Mouse (Mus musculus) forebrain, embryonic 14.5 days (tissue): ENCODE results near the gene Pigz. TPM values are rescaled to one million over a fixed set of nuclear protein-coding genes. Genes with fewer than 3 reads are reported as not detected.
A peak's percentile ranks its signal among the peaks of the same experiment; 100 is the strongest.

ENCODE experiments used
- ATAC-seq: fragments of 200-750 bp; cut with Nextera tagmentation; 2 replicates; pipeline ENCODE4 v1.8.0; 2017; ENCODE audit warnings: mild to moderate bottlenecking, moderate library complexity
- DNase-seq: peaks from one replicate; pipeline ENCODE4 v3.0.0-alpha.2; 2015; ENCODE audit warnings: low spot score
- H3K27ac ChIP-seq: fragments of 300-500 bp; sonication (generic); 2 replicates; pipeline ENCODE4 v1.5.1; 2014; ENCODE audit warnings: low read depth, mild to moderate bottlenecking, control low read depth, low read length, moderate library complexity
- H3K27me3 ChIP-seq: fragments of 300-500 bp; sonication (generic); replicated peaks from 2 replicates; pipeline ENCODE4 v1.6.1; 2014; ENCODE audit warnings: low read length, control low read depth, mixed read lengths; ENCODE audit not compliant: control insufficient read depth, insufficient read depth
- H3K36me3 ChIP-seq: fragments of 300-500 bp; sonication (generic); 2 replicates; pipeline ENCODE4 v1.6.1; 2014; ENCODE audit warnings: low read length, control low read depth; ENCODE audit not compliant: control insufficient read depth, insufficient read depth
- H3K4me1 ChIP-seq: fragments of 300-500 bp; sonication (generic); 2 replicates; pipeline ENCODE4 v1.6.1; 2014; ENCODE audit warnings: antibody characterized with exemption, low read length, control low read depth; ENCODE audit not compliant: control insufficient read depth, insufficient read depth
- H3K4me2 ChIP-seq: fragments of 300-500 bp; sonication (generic); 2 replicates; pipeline ENCODE4 v1.6.1; 2014; ENCODE audit warnings: mild to moderate bottlenecking, control low read depth, low read length
- H3K4me3 ChIP-seq: fragments of 300-500 bp; sonication (generic); 2 replicates; pipeline ENCODE4 v1.5.1; 2014; ENCODE audit warnings: low read depth, low read length, control low read depth
- H3K9ac ChIP-seq: fragments of 300-500 bp; sonication (generic); 2 replicates; pipeline ENCODE4 v1.6.1; 2014; ENCODE audit warnings: mild to moderate bottlenecking, low read length, control low read depth, moderate library complexity
- H3K9me3 ChIP-seq: fragments of 300-500 bp; sonication (generic); replicated peaks from 2 replicates; pipeline ENCODE4 v1.6.1; 2016; ENCODE audit warnings: low read length, control low read depth, mixed read lengths; ENCODE audit not compliant: control insufficient read depth
- WGBS: fragments of 180-500 bp; shearing (Covaris S2); extraction: QIAGEN DNeasy Blood & Tissue Kit; methylation state at CpG from one replicate; pipeline ENCODE4 v1.1.7; 2014; 5-methylcytosine and 5-hydroxymethylcytosine counted together
- polyA plus RNA-seq: library from polyadenylated mRNA; unstranded; fragments of >200 nt; fragmentation: Nextera tagmentation; extraction: Ambion mirVana; gene quantifications from 2 replicates; pipeline ENCODE4 v1.2.1, GENCODE M21; 2014

Gene Pigz
- polyA plus RNA-seq, 1 experiment from 2014 or later, result 2.2 TPM

- Histone ChIP-seq H3K4me2 (no peak overlapping the region), H3K27me3 (no peaks in the 10 kb centered on the region), H3K4me3 (no peak overlapping the region), H3K9ac (no peak overlapping the region), H3K4me1 (no peaks in the 10 kb centered on the region), H3K27ac (no peak overlapping the region), H3K9me3 (no peaks in the 10 kb centered on the region), H3K36me3 (no peaks in the 10 kb centered on the region)
- no peak for ATAC-seq
- no peak for DNase-seq
- WGBS, result 74% methylated on average over 4 of the region's 4 CpGs
Measured at GRCm38 (mm10) chr16:31905331-31905730, 28.3 kb upstream of the Pigz start.

GRCm38 (mm10) chr16:31905891-31906825 lies 27.5 kb upstream of the Pigz start:
- WGBS, result 29% methylated on average over 20 of the region's 20 CpGs
- Histone ChIP-seq H3K27ac (no peak overlapping the region), H3K27me3 (no peaks in the 10 kb centered on the region), H3K4me3 (no peak overlapping the region), H3K9me3 (no peaks in the 10 kb centered on the region), H3K9ac (no peak overlapping the region), H3K36me3 (no peaks in the 10 kb centered on the region), H3K4me2 (0 out of 2 replicates have a peak overlapping the region, but pooled peaks have one; percentile 8), H3K4me1 (no peaks in the 10 kb centered on the region)
- no peak for DNase-seq
- ATAC-seq, result no peak

- no peak for ATAC-seq
- Histone ChIP-seq H3K36me3 (no peaks in the 10 kb centered on the region), H3K4me3 (no peak overlapping the region), H3K4me2 (0 out of 2 replicates have a peak overlapping the region, but pooled peaks have one; percentile 8), H3K4me1 (no peaks in the 10 kb centered on the region), H3K9ac (no peak overlapping the region), H3K9me3 (no peaks in the 10 kb centered on the region), H3K27me3 (no peaks in the 10 kb centered on the region), H3K27ac (no peak overlapping the region)
- WGBS, result 20% methylated on average over 9 of the region's 9 CpGs
- no peak for DNase-seq
Measured at GRCm38 (mm10) chr16:31906896-31907295, 26.8 kb upstream of the Pigz start.

GRCm38 (mm10) chr16:31908959-31909358 lies 24.7 kb upstream of the Pigz start:
- DNase-seq, result no peak
- no peak overlapping the region for H3K4me3 ChIP-seq
- no peaks in the 10 kb centered on the region for H3K9me3 ChIP-seq
- no peak overlapping the region for H3K4me2 ChIP-seq
- H3K27ac ChIP-seq, result no peak overlapping the region
- H3K27me3 ChIP-seq, result no peaks in the 10 kb centered on the region
- H3K4me1 ChIP-seq, result no peaks in the 10 kb centered on the region
- H3K9ac ChIP-seq, result no peak overlapping the region
- no peaks in the 10 kb centered on the region for H3K36me3 ChIP-seq
- whole genome bisulfite sequencing, result 61% methylated on average over 11 of the region's 11 CpGs
- ATAC-seq, result no peak

- no peaks in the 10 kb centered on the region for H3K4me1 ChIP-seq
- no peak for ATAC-seq
- WGBS, result 84% methylated on average over 10 of the region's 10 CpGs
Measured at GRCm38 (mm10) chr16:31910281-31910847, 23.3 kb upstream of the Pigz start.

GRCm38 (mm10) chr16:31917776-31918175 lies 15.9 kb upstream of the Pigz start:
- Histone ChIP-seq H3K9ac (no peak overlapping the region), H3K27me3 (no peaks in the 10 kb centered on the region), H3K4me2 (no peak overlapping the region), H3K36me3 (no peaks in the 10 kb centered on the region), H3K27ac (no peak overlapping the region), H3K4me1 (no peaks in the 10 kb centered on the region), H3K4me3 (no peak overlapping the region), H3K9me3 (no peaks in the 10 kb centered on the region)
- DNase-seq, result no peak
- 87% methylated on average over 11 of the region's 11 CpGs for WGBS
- no peak for ATAC-seq

More at GRCm38 (mm10) chr16:31910281-31910847, 23.3 kb upstream of the Pigz start:
- no peak overlapping the region for H3K27ac ChIP-seq
- H3K4me2 ChIP-seq, result no peak overlapping the region
- H3K36me3 ChIP-seq, result no peaks in the 10 kb centered on the region
- H3K9me3 ChIP-seq, result no peaks in the 10 kb centered on the region
- H3K27me3 ChIP-seq, result no peaks in the 10 kb centered on the region
- H3K4me3 ChIP-seq, result no peak overlapping the region
- no peak for DNase-seq
- H3K9ac ChIP-seq, result no peak overlapping the region

GRCm38 (mm10) chr16:31918248-31918724 lies 15.4 kb upstream of the Pigz start:
- Histone ChIP-seq H3K4me2 (peak overlapping the region; percentile 22; the same call in 1 of the 2 replicates), H3K9me3 (no peaks in the 10 kb centered on the region), H3K36me3 (no peaks in the 10 kb centered on the region), H3K27ac (no peak overlapping the region), H3K9ac (peak overlapping the region; percentile 42), H3K27me3 (no peaks in the 10 kb centered on the region), H3K4me3 (no peak overlapping the region), H3K4me1 (no peaks in the 10 kb centered on the region)
- DNase-seq (peak; percentile 95), ATAC-seq (peak; percentile 70)
- 5% methylated on average over 14 of the region's 14 CpGs for WGBS

- 84% methylated on average over 6 of the region's 6 CpGs for WGBS
Measured at GRCm38 (mm10) chr16:31924368-31924767, 9.3 kb upstream of the Pigz start.

GRCm38 (mm10) chr16:31926091-31926490 lies 7.6 kb upstream of the Pigz start:
- Histone ChIP-seq H3K9me3 (no peaks in the 10 kb centered on the region), H3K36me3 (no peaks in the 10 kb centered on the region), H3K4me3 (no peak overlapping the region), H3K4me2 (no peak overlapping the region), H3K27ac (no peak overlapping the region), H3K4me1 (no peaks in the 10 kb centered on the region), H3K9ac (no peak overlapping the region), H3K27me3 (no peaks in the 10 kb centered on the region)
- WGBS, result 82% methylated on average over 6 of the region's 6 CpGs
- no peak for DNase-seq
- ATAC-seq, result no peak

More at GRCm38 (mm10) chr16:31924368-31924767, 9.3 kb upstream of the Pigz start:
- H3K36me3 ChIP-seq, result no peaks in the 10 kb centered on the region
- H3K4me2 ChIP-seq, result no peak overlapping the region
- no peak for ATAC-seq
- no peaks in the 10 kb centered on the region for H3K9me3 ChIP-seq
- DNase-seq, result no peak
- no peak overlapping the region for H3K4me3 ChIP-seq
- H3K27me3 ChIP-seq, result no peaks in the 10 kb centered on the region
- H3K27ac ChIP-seq, result no peak overlapping the region
- H3K9ac ChIP-seq, result no peak overlapping the region
- no peaks in the 10 kb centered on the region for H3K4me1 ChIP-seq
